Mouse (Mus musculus): ENCODE measurements around the gene Gm10643. TPM values are rescaled to one million over a fixed set of nuclear protein-coding genes. Genes with fewer than 3 reads are reported as not detected.

The Gm10643 gene
- polyA plus RNA-seq, 1 experiment from 2014 or later = 1.6 TPM

GRCm38 (mm10) chr8:84052746-84053145 is 12.2 kb downstream of the Gm10643 start:
- no peak overlapping the region for H3K4me2 ChIP-seq (ENCODE audit: low read length)
- WGBS = 76% methylated on average over 3 of the region's 3 CpGs
- H3K27ac ChIP-seq (ENCODE audit: low read depth, low read length) = no peak overlapping the region
- no peak overlapping the region for H3K9ac ChIP-seq (ENCODE audit: low read depth, low read length)
- no peaks in the 10 kb centered on the region for H3K36me3 ChIP-seq (ENCODE audit: control insufficient read depth, insufficient read depth, low read length)
- no peaks in the 10 kb centered on the region for H3K9me3 ChIP-seq (ENCODE audit: control insufficient read depth, low read length)
- ATAC-seq = no peak
- no peaks in the 10 kb centered on the region for H3K4me1 ChIP-seq (ENCODE audit: control insufficient read depth, insufficient read depth, low read depth, low read length)
- no peaks in the 10 kb centered on the region; the same call in 1 of the 2 replicates for H3K27me3 ChIP-seq (replicated peaks; ENCODE audit: control insufficient read depth, insufficient read depth, low read length)
- H3K4me3 ChIP-seq (ENCODE audit: low read length) = no peak overlapping the region

GRCm38 (mm10) chr8:84048171-84048570 is 16.8 kb downstream of the Gm10643 start:
- no peak overlapping the region for H3K9ac ChIP-seq (ENCODE audit: low read depth, low read length)
- no peaks in the 10 kb centered on the region for H3K36me3 ChIP-seq (ENCODE audit: control insufficient read depth, insufficient read depth, low read length)
- no peak for ATAC-seq
- no peak overlapping the region for H3K4me3 ChIP-seq (ENCODE audit: low read length)
- H3K27me3 ChIP-seq (replicated peaks; ENCODE audit: control insufficient read depth, insufficient read depth, low read length) = peaks cover 21% of the 10 kb centered on the region
- H3K4me2 ChIP-seq (ENCODE audit: low read length) = no peak overlapping the region
- H3K9me3 ChIP-seq (ENCODE audit: control insufficient read depth, low read length) = no peaks in the 10 kb centered on the region
- WGBS = 78% methylated on average over 5 of the region's 5 CpGs
- 0 out of 2 replicates have a peak, but pooled peaks cover 2% of the 10 kb centered on the region for H3K4me1 ChIP-seq (ENCODE audit: control insufficient read depth, insufficient read depth, low read depth, low read length)
- no peak overlapping the region for H3K27ac ChIP-seq (ENCODE audit: low read depth, low read length)

GRCm38 (mm10) chr8:84046505-84046904 is 18.4 kb downstream of the Gm10643 start:
- Histone ChIP-seq H3K4me2 (ENCODE audit: low read length) (no peak overlapping the region), H3K27me3 (replicated peaks; ENCODE audit: control insufficient read depth, insufficient read depth, low read length) (peaks cover 36% of the 10 kb centered on the region), H3K27ac (ENCODE audit: low read depth, low read length) (no peak overlapping the region), H3K4me3 (ENCODE audit: low read length) (no peak overlapping the region), H3K9ac (ENCODE audit: low read depth, low read length) (no peak overlapping the region), H3K9me3 (ENCODE audit: control insufficient read depth, low read length) (no peaks in the 10 kb centered on the region), H3K36me3 (ENCODE audit: control insufficient read depth, insufficient read depth, low read length) (no peaks in the 10 kb centered on the region), H3K4me1 (ENCODE audit: control insufficient read depth, insufficient read depth, low read depth, low read length) (peaks cover 12% of the 10 kb centered on the region)
- 89% methylated on average over 3 of the region's 3 CpGs for WGBS
- ATAC-seq = no peak

GRCm38 (mm10) chr8:84044900-84045299 is 20.0 kb downstream of the Gm10643 start, which contains the start of gene Rln3:
TSS of gene Rln3 (minus strand) at chr8:84045000.
- Histone ChIP-seq H3K27me3 (replicated peaks; ENCODE audit: control insufficient read depth, insufficient read depth, low read length) (peaks cover 45% of the 10 kb centered on the region), H3K4me3 (ENCODE audit: low read length) (no peak within 1 kb of the TSS), H3K9me3 (ENCODE audit: control insufficient read depth, low read length) (no peaks in the 10 kb centered on the region), H3K36me3 (ENCODE audit: control insufficient read depth, insufficient read depth, low read length) (no peaks in the 10 kb centered on the region), H3K4me2 (ENCODE audit: low read length) (no peak within 1 kb of the TSS), H3K27ac (ENCODE audit: low read depth, low read length) (no peak within 1 kb of the TSS), H3K9ac (ENCODE audit: low read depth, low read length) (no peak within 1 kb of the TSS), H3K4me1 (ENCODE audit: control insufficient read depth, insufficient read depth, low read depth, low read length) (peaks cover 12% of the 10 kb centered on the region)
- WGBS = 9% methylated on average over 9 of the region's 9 CpGs
- ATAC-seq = no peak

- no peaks in the 10 kb centered on the region for H3K36me3 ChIP-seq (ENCODE audit: control insufficient read depth, insufficient read depth, low read length)
- H3K9me3 ChIP-seq (ENCODE audit: control insufficient read depth, low read length) = no peaks in the 10 kb centered on the region
- H3K27me3 ChIP-seq (replicated peaks; ENCODE audit: control insufficient read depth, insufficient read depth, low read length) = peaks cover 45% of the 10 kb centered on the region
- no peak for ATAC-seq
- 5% methylated on average over 7 of the region's 7 CpGs for WGBS
- peaks cover 12% of the 10 kb centered on the region for H3K4me1 ChIP-seq (ENCODE audit: control insufficient read depth, insufficient read depth, low read depth, low read length)
- H3K9ac ChIP-seq (ENCODE audit: low read depth, low read length) = no peak overlapping the region
- H3K4me3 ChIP-seq (ENCODE audit: low read length) = no peak overlapping the region
- no peak overlapping the region for H3K4me2 ChIP-seq (ENCODE audit: low read length)
- H3K27ac ChIP-seq (ENCODE audit: low read depth, low read length) = no peak overlapping the region
Measured at GRCm38 (mm10) chr8:84044103-84044502, 20.8 kb downstream of the Gm10643 start.

DNA sequence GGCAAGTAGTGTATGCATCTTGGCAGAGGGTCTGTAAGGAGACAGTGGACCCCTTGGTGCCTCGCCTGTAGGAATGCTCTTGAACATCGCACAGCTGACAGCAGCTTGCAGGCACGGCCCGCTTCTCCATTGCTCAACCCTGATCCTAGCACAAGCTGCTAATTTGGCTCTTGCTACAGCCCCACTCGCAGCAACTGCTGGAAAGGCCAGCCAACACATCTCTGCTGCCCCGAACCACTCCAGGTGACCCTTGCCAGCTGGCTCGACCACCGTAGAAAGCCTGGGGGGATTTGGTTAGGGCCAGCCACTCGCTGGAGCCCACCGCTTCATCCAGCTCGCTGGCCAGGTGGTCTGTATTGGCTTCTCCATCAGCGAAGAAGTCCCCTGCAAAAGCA is 22.0 kb downstream of the Gm10643 start:
- Histone ChIP-seq H3K27me3 (replicated peaks; ENCODE audit: control insufficient read depth, insufficient read depth, low read length) (peaks cover 45% of the 10 kb centered on the region), H3K4me1 (ENCODE audit: control insufficient read depth, insufficient read depth, low read depth, low read length) (peaks cover 12% of the 10 kb centered on the region), H3K9me3 (ENCODE audit: control insufficient read depth, low read length) (no peaks in the 10 kb centered on the region), H3K36me3 (ENCODE audit: control insufficient read depth, insufficient read depth, low read length) (no peaks in the 10 kb centered on the region), H3K9ac (ENCODE audit: low read depth, low read length) (no peak overlapping the region), H3K4me3 (ENCODE audit: low read length) (peak overlapping the region; percentile 36; the same call in 1 of the 2 replicates), H3K4me2 (ENCODE audit: low read length) (peak overlapping the region; percentile 72), H3K27ac (ENCODE audit: low read depth, low read length) (no peak overlapping the region)
- peak; percentile 55; the same call in 1 of the 2 replicates for ATAC-seq
- 22% methylated on average over 12 of the region's 12 CpGs for WGBS

DNA sequence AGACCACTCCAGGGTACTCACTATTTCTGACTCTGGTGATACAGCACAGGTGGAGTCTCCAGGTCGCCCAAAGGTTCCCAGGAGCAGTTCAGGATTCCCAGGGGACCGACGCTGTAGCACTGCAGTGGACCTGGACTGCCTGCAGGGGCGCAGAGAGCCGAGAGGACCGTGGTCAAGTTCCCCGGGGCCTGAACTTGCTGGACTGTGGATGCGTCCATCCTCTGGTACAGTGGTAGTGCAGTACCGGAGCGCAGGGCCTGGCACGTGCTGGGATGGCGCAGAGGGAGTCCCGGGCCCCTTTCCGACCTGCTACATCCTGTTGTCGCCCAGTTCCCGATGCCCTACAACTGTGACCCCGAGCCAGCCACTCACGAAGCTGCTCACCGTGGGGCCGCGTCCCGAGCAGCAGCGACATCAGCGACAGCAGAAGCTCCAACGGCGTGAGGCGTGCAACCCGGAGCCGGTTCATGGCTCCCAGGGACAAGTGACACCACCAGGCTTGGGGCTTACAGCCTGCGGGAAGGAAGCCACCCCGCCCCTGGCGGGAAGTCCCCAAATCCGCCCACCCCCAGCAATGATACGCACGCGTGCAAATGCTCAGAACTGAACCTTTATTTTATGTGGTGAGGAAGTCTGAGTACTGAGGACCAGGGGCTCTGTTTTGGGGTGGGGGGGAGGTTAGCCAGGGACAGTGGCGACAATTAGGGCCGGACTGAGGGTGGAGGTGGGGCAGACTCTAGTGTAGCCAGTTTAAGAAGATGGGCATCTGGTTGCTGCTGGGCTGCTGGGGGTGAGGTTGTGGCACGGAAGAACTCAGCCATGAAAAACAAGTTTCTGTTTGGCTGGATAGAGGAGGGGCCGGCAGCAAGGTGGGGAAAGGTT is 22.6 kb downstream of the Gm10643 start, which contains the start of gene Il27ra:
Gene Il27ra, minus strand, starts transcription at position 524 of the 882 bp plus-strand sequence.
- peak; percentile 63 for ATAC-seq
- Histone ChIP-seq H3K4me3 (ENCODE audit: low read length) (peak within 1 kb of the TSS; percentile 36), H3K27ac (ENCODE audit: low read depth, low read length) (no peak within 1 kb of the TSS), H3K27me3 (replicated peaks; ENCODE audit: control insufficient read depth, insufficient read depth, low read length) (peaks cover 45% of the 10 kb centered on the region), H3K4me1 (ENCODE audit: control insufficient read depth, insufficient read depth, low read depth, low read length) (peaks cover 12% of the 10 kb centered on the region), H3K36me3 (ENCODE audit: control insufficient read depth, insufficient read depth, low read length) (no peaks in the 10 kb centered on the region), H3K9me3 (ENCODE audit: control insufficient read depth, low read length) (no peaks in the 10 kb centered on the region), H3K4me2 (ENCODE audit: low read length) (peak within 1 kb of the TSS; percentile 72), H3K9ac (ENCODE audit: low read depth, low read length) (peak within 1 kb of the TSS; percentile 43)
- WGBS = 3% methylated on average over 40 of the region's 40 CpGs

- Histone ChIP-seq H3K4me1 (ENCODE audit: control insufficient read depth, insufficient read depth, low read depth, low read length) (peaks cover 10% of the 10 kb centered on the region), H3K9me3 (ENCODE audit: control insufficient read depth, low read length) (no peaks in the 10 kb centered on the region), H3K36me3 (ENCODE audit: control insufficient read depth, insufficient read depth, low read length) (no peaks in the 10 kb centered on the region), H3K27me3 (replicated peaks; ENCODE audit: control insufficient read depth, insufficient read depth, low read length) (peaks cover 33% of the 10 kb centered on the region), H3K4me3 (ENCODE audit: low read length) (no peak overlapping the region), H3K9ac (ENCODE audit: low read depth, low read length) (no peak overlapping the region), H3K27ac (ENCODE audit: low read depth, low read length) (no peak overlapping the region), H3K4me2 (ENCODE audit: low read length) (no peak overlapping the region)
- peak; percentile 28; the same call in 1 of the 2 replicates for ATAC-seq
- 11% methylated on average over 5 of the region's 5 CpGs for WGBS
Measured at GRCm38 (mm10) chr8:84039050-84039449, 25.9 kb downstream of the Gm10643 start.

DNA sequence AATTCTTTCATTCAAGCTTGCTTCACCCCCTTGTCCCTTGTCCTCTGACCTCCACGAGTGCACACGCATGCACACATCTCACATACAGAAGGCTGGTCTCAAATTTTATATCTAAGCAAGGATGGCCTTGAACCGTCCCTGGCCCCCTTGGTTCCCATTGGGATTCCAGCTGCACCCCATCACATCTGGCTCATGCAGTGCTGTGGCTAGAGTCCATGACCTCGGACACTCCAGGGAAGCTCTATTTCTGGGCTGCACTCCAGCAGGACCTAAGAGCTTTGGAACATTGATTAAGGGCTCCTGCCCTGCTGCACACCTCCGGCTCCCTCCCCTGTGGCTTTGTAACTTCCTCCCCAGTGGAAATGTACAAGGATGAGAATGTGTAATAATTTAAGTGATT is 26.9 kb downstream of the Gm10643 start:
- Histone ChIP-seq H3K4me3 (ENCODE audit: low read length) (no peak overlapping the region), H3K27ac (ENCODE audit: low read depth, low read length) (no peak overlapping the region), H3K4me1 (ENCODE audit: control insufficient read depth, insufficient read depth, low read depth, low read length) (peaks cover 10% of the 10 kb centered on the region), H3K4me2 (ENCODE audit: low read length) (no peak overlapping the region), H3K9ac (ENCODE audit: low read depth, low read length) (no peak overlapping the region), H3K36me3 (ENCODE audit: control insufficient read depth, insufficient read depth, low read length) (no peaks in the 10 kb centered on the region), H3K9me3 (ENCODE audit: control insufficient read depth, low read length) (no peaks in the 10 kb centered on the region), H3K27me3 (replicated peaks; ENCODE audit: control insufficient read depth, insufficient read depth, low read length) (peaks cover 22% of the 10 kb centered on the region)
- no peak for ATAC-seq
- WGBS = 72% methylated on average over 5 of the region's 5 CpGs
